Mouse (Mus musculus): Measurements from ENCODE around the gene Grid1.

- TF ChIP-seq CTCF (IDR thresholded peaks at IDR 0.05; ENCODE audit: low read depth, low read length) (no peak), GATA2 (IDR thresholded peaks at IDR 0.05; ENCODE audit: borderline replicate concordance, low read depth, low read length) (no peak)
These were observed 153.0 kb downstream of the Grid1 start for GRCm38 (mm10) chr14:34972930-34973329.
